Mouse (Mus musculus) right cerebral cortex, postnatal 25 days (tissue): ENCODE measurements at regions not wholly inside any gene's neighbourhood (a gene's known extent, or its start where the extent isn't known, plus 50 kb on each side); places are given as distances from the start of the nearest gene placed in this dataset.
"Not testable (repeated sequence)": the region's sequence is repeated elsewhere in the genome, so short reads cannot be mapped to it uniquely, and the experiment has no call there.

Source experiments
- DNase-seq: peaks from one replicate; pipeline ENCODE4 v3.0.0; 2022

- DNase-seq, result no peak
These were observed 495.2 kb upstream of the Cypt12 start for GRCm38 (mm10) chr3:17452984-17453383.

GRCm38 (mm10) chr3:17460545-17460944 lies 487.7 kb upstream of the Cypt12 start:
- DNase-seq, result no peak

- DNase-seq, result no peak
These were observed 486.8 kb upstream of the Cypt12 start for GRCm38 (mm10) chr3:17461365-17461764.

- no peak for DNase-seq
These were observed 474.4 kb upstream of the Cypt12 start for GRCm38 (mm10) chr3:17473812-17474211.

GRCm38 (mm10) chr3:17489240-17490142 lies 458.7 kb upstream of the Cypt12 start:
- DNase-seq, result no peak

- DNase-seq, result no peak
These were observed 457.6 kb upstream of the Cypt12 start for GRCm38 (mm10) chr3:17490632-17491031.

- no peak for DNase-seq
These were observed 449.9 kb upstream of the Cypt12 start for GRCm38 (mm10) chr3:17498291-17498690.

GRCm38 (mm10) chr3:17501556-17501955 lies 446.7 kb upstream of the Cypt12 start:
- DNase-seq, result no peak

- DNase-seq, result no peak
These were observed 406.9 kb upstream of the Cypt12 start for GRCm38 (mm10) chr3:17541346-17541745.

- DNase-seq, result no peak
These were observed 400.6 kb upstream of the Cypt12 start for GRCm38 (mm10) chr3:17547559-17548059.

GRCm38 (mm10) chr3:17582487-17582886 lies 365.7 kb upstream of the Cypt12 start:
- DNase-seq, result no peak

GRCm38 (mm10) chr3:17589956-17590546 lies 358.2 kb upstream of the Cypt12 start:
- no peak for DNase-seq

- no peak for DNase-seq
These were observed 355.7 kb upstream of the Cypt12 start for GRCm38 (mm10) chr3:17592463-17592862.

- no peak for DNase-seq
These were observed 351.8 kb upstream of the Cypt12 start for GRCm38 (mm10) chr3:17596365-17596764.

- no peak for DNase-seq
These were observed 334.7 kb upstream of the Cypt12 start for GRCm38 (mm10) chr3:17613486-17613885.

- DNase-seq, result peak; percentile 22
These were observed 331.7 kb upstream of the Cypt12 start for GRCm38 (mm10) chr3:17616439-17617070.

GRCm38 (mm10) chr3:17619489-17619888 lies 328.7 kb upstream of the Cypt12 start:
- no peak for DNase-seq

GRCm38 (mm10) chr3:17619890-17620289 lies 328.3 kb upstream of the Cypt12 start:
- DNase-seq, result peak; percentile 59

GRCm38 (mm10) chr3:17620398-17620797 lies 327.8 kb upstream of the Cypt12 start:
- no peak for DNase-seq

- DNase-seq, result no peak
These were observed 315.7 kb upstream of the Cypt12 start for GRCm38 (mm10) chr3:17632484-17632883.

- no peak for DNase-seq
These were observed 311.9 kb upstream of the Cypt12 start for GRCm38 (mm10) chr3:17636276-17636675.

- not testable (repeated sequence) for DNase-seq
These were observed 288.2 kb upstream of the Cypt12 start for GRCm38 (mm10) chr3:17659988-17660387.

- DNase-seq, result no peak
These were observed 286.2 kb upstream of the Cypt12 start for GRCm38 (mm10) chr3:17661987-17662386.

- no peak for DNase-seq
These were observed 281.2 kb upstream of the Cypt12 start for GRCm38 (mm10) chr3:17667016-17667415.
